Mouse (Mus musculus) kidney, embryonic 15.5 days (tissue): ENCODE measurements around the gene 3110082I17Rik. TPM values are rescaled to one million over a fixed set of nuclear protein-coding genes. Genes with fewer than 3 reads are reported as not detected.

Source experiments
- ATAC-seq: fragments of 200-750 bp; cut with Nextera tagmentation; replicated peaks from 2 replicates; pipeline ENCODE4 v1.8.0; 2017; ENCODE audit warnings: moderate TSS enrichment; ENCODE audit not compliant: low FRiP score
- H3K27ac ChIP-seq: fragments of 300-500 bp; sonication (generic); 2 replicates; pipeline ENCODE4 v1.5.1; 2015; ENCODE audit warnings: mild to moderate bottlenecking, inconsistent platforms
- H3K27me3 ChIP-seq: fragments of 300-500 bp; sonication (generic); 2 replicates; pipeline ENCODE4 v1.6.1; 2015; ENCODE audit warnings: inconsistent platforms
- H3K36me3 ChIP-seq: fragments of 300-500 bp; sonication (generic); 2 replicates; pipeline ENCODE4 v1.6.1; 2015; ENCODE audit warnings: inconsistent platforms
- H3K4me1 ChIP-seq: fragments of 300-500 bp; sonication (generic); 2 replicates; pipeline ENCODE4 v1.6.1; 2015; ENCODE audit warnings: inconsistent platforms
- H3K4me2 ChIP-seq: fragments of 300-500 bp; sonication (generic); 2 replicates; pipeline ENCODE4 v1.6.1; 2015; ENCODE audit warnings: moderate library complexity, mild to moderate bottlenecking, inconsistent platforms
- H3K4me3 ChIP-seq: fragments of 300-500 bp; sonication (generic); replicated peaks from 2 replicates; pipeline ENCODE4 v1.5.1; 2015; ENCODE audit warnings: mild to moderate bottlenecking, inconsistent platforms
- H3K9ac ChIP-seq: fragments of 300-500 bp; sonication (generic); 2 replicates; pipeline ENCODE4 v1.6.1; 2015; ENCODE audit warnings: mild to moderate bottlenecking, inconsistent platforms
- H3K9me3 ChIP-seq: fragments of 300-500 bp; sonication (generic); replicated peaks from 2 replicates; pipeline ENCODE4 v1.6.1; 2016; ENCODE audit warnings: inconsistent platforms
- WGBS: fragments of 180-500 bp; shearing (Covaris S2); methylation state at CpG from one replicate; pipeline ENCODE4 v1.1.7; 2015; ENCODE audit warnings: mixed read lengths; 5-methylcytosine and 5-hydroxymethylcytosine counted together
- polyA plus RNA-seq: library from polyadenylated mRNA; unstranded; fragments of >200 nt; fragmentation: Nextera tagmentation; extraction: Ambion mirVana; gene quantifications from 2 replicates; pipeline ENCODE4 v1.2.1, GENCODE M21; 2015

The 3110082I17Rik gene
- polyA plus RNA-seq, 1 experiment from 2014 or later, result 43.3 TPM

GRCm38 (mm10) chr5:139380385-139381248, 79.7 kb downstream of the 3110082I17Rik start:
- peak; percentile 87 for ATAC-seq
- WGBS, result 2% methylated on average over 73 of the region's 73 CpGs
- H3K4me3 ChIP-seq, result peak overlapping the region; percentile 71
- H3K9me3 ChIP-seq, result no peaks in the 10 kb centered on the region
- no peaks in the 10 kb centered on the region for H3K27me3 ChIP-seq
- H3K4me2 ChIP-seq, result peak overlapping the region; percentile 93
- H3K9ac ChIP-seq, result peak overlapping the region; percentile 68
- H3K36me3 ChIP-seq, result no peaks in the 10 kb centered on the region
- peaks cover 88% of the 10 kb centered on the region for H3K4me1 ChIP-seq
- H3K27ac ChIP-seq, result peak overlapping the region; percentile 93

GRCm38 (mm10) chr5:139379771-139380384, 80.4 kb downstream of the 3110082I17Rik start:
- no peak overlapping the region for H3K9ac ChIP-seq
- no peaks in the 10 kb centered on the region for H3K9me3 ChIP-seq
- ATAC-seq, result no peak
- no peaks in the 10 kb centered on the region for H3K27me3 ChIP-seq
- 16% methylated on average over 8 of the region's 8 CpGs for WGBS
- peak overlapping the region; percentile 93 for H3K27ac ChIP-seq
- H3K4me2 ChIP-seq, result peak overlapping the region; percentile 93
- H3K4me1 ChIP-seq, result peaks cover 80% of the 10 kb centered on the region
- no peaks in the 10 kb centered on the region for H3K36me3 ChIP-seq
- H3K4me3 ChIP-seq, result peak overlapping the region; percentile 71

GRCm38 (mm10) chr5:139378986-139379629, 81.2 kb downstream of the 3110082I17Rik start:
- Histone ChIP-seq H3K4me2 (peak overlapping the region; percentile 93; the same call in 1 of the 2 replicates), H3K27me3 (no peaks in the 10 kb centered on the region), H3K9me3 (no peaks in the 10 kb centered on the region), H3K9ac (no peak overlapping the region), H3K4me1 (peaks cover 79% of the 10 kb centered on the region), H3K27ac (peak overlapping the region; percentile 93), H3K36me3 (no peaks in the 10 kb centered on the region), H3K4me3 (no peak overlapping the region)
- peak; percentile 31; the same call in 1 of the 2 replicates for ATAC-seq
- WGBS, result 31% methylated on average over 21 of the region's 21 CpGs

GRCm38 (mm10) chr5:139378271-139378556, 82.1 kb downstream of the 3110082I17Rik start:
- H3K36me3 ChIP-seq, result no peaks in the 10 kb centered on the region
- ATAC-seq, result no peak
- H3K9me3 ChIP-seq, result no peaks in the 10 kb centered on the region
- no peak overlapping the region for H3K4me2 ChIP-seq
- H3K27me3 ChIP-seq, result no peaks in the 10 kb centered on the region
- no peak overlapping the region for H3K9ac ChIP-seq
- peak overlapping the region; percentile 93 for H3K27ac ChIP-seq
- 80% methylated on average over 7 of the region's 7 CpGs for WGBS
- H3K4me1 ChIP-seq, result peaks cover 77% of the 10 kb centered on the region
- no peak overlapping the region for H3K4me3 ChIP-seq

- Histone ChIP-seq H3K36me3 (no peaks in the 10 kb centered on the region), H3K27me3 (no peaks in the 10 kb centered on the region), H3K9me3 (no peaks in the 10 kb centered on the region), H3K4me1 (peaks cover 77% of the 10 kb centered on the region), H3K27ac (peak within 1 kb of the TSS; percentile 93), H3K4me2 (no peak within 1 kb of the TSS), H3K4me3 (no peak within 1 kb of the TSS), H3K9ac (0 out of 2 replicates have a peak within 1 kb of the TSS, but pooled peaks have one; percentile 11)
- WGBS, result 45% methylated on average over 18 of the region's 18 CpGs
- ATAC-seq, result no peak
Measured at GRCm38 (mm10) chr5:139377468-139378270, 82.7 kb downstream of the 3110082I17Rik start, which contains the start of gene Gpr146. Gene Gpr146 (plus strand): TSS chr5:139377697.

- Histone ChIP-seq H3K4me1 (peaks cover 79% of the 10 kb centered on the region), H3K27ac (0 out of 2 replicates have a peak overlapping the region, but pooled peaks have one; percentile 10)
- WGBS, result 90% methylated on average over 2 of the region's 2 CpGs
Measured at GRCm38 (mm10) chr5:139374841-139375240, 85.5 kb downstream of the 3110082I17Rik start.

GRCm38 (mm10) chr5:139373889-139374444, 86.4 kb downstream of the 3110082I17Rik start:
- no peak overlapping the region for H3K9ac ChIP-seq
- peaks cover 77% of the 10 kb centered on the region for H3K4me1 ChIP-seq
- H3K27me3 ChIP-seq, result no peaks in the 10 kb centered on the region
- WGBS, result 82% methylated on average over 6 of the region's 6 CpGs
- H3K4me3 ChIP-seq, result no peak overlapping the region
- H3K36me3 ChIP-seq, result no peaks in the 10 kb centered on the region
- 0 out of 2 replicates have a peak overlapping the region, but pooled peaks have one; percentile 10 for H3K27ac ChIP-seq
- H3K9me3 ChIP-seq, result no peaks in the 10 kb centered on the region
- no peak for ATAC-seq
- H3K4me2 ChIP-seq, result no peak overlapping the region

More at GRCm38 (mm10) chr5:139374841-139375240, 85.5 kb downstream of the 3110082I17Rik start:
- ATAC-seq, result no peak
- Histone ChIP-seq H3K4me2 (no peak overlapping the region), H3K9ac (no peak overlapping the region), H3K36me3 (no peaks in the 10 kb centered on the region), H3K9me3 (no peaks in the 10 kb centered on the region), H3K27me3 (no peaks in the 10 kb centered on the region), H3K4me3 (no peak overlapping the region)

GRCm38 (mm10) chr5:139373126-139373525, 87.2 kb downstream of the 3110082I17Rik start:
- no peak for ATAC-seq
- H3K9me3 ChIP-seq, result no peaks in the 10 kb centered on the region
- H3K27me3 ChIP-seq, result no peaks in the 10 kb centered on the region
- no peaks in the 10 kb centered on the region for H3K36me3 ChIP-seq
- H3K27ac ChIP-seq, result peak overlapping the region; percentile 83; the same call in 1 of the 2 replicates
- WGBS, result 78% methylated on average over 3 of the region's 3 CpGs
- no peak overlapping the region for H3K4me3 ChIP-seq
- peaks cover 74% of the 10 kb centered on the region for H3K4me1 ChIP-seq
- no peak overlapping the region for H3K4me2 ChIP-seq
- no peak overlapping the region for H3K9ac ChIP-seq

GRCm38 (mm10) chr5:139371631-139372401, 88.5 kb downstream of the 3110082I17Rik start:
- under 1% methylated on average over 39 of the region's 39 CpGs for WGBS
- peak overlapping the region; percentile 83 for H3K27ac ChIP-seq
- peak overlapping the region; percentile 68 for H3K9ac ChIP-seq
- peaks cover 61% of the 10 kb centered on the region for H3K4me1 ChIP-seq
- H3K27me3 ChIP-seq, result no peaks in the 10 kb centered on the region
- peak; percentile 92 for ATAC-seq
- no peaks in the 10 kb centered on the region for H3K36me3 ChIP-seq
- peak overlapping the region; percentile 51 for H3K4me3 ChIP-seq
- H3K9me3 ChIP-seq, result no peaks in the 10 kb centered on the region
- peak overlapping the region; percentile 68 for H3K4me2 ChIP-seq

GRCm38 (mm10) chr5:139371118-139371517, 89.2 kb downstream of the 3110082I17Rik start:
- Histone ChIP-seq H3K27ac (peak overlapping the region; percentile 83), H3K4me1 (peaks cover 58% of the 10 kb centered on the region), H3K27me3 (no peaks in the 10 kb centered on the region), H3K4me3 (peak overlapping the region; percentile 51), H3K36me3 (no peaks in the 10 kb centered on the region), H3K4me2 (peak overlapping the region; percentile 68), H3K9me3 (no peaks in the 10 kb centered on the region), H3K9ac (peak overlapping the region; percentile 68)
- WGBS, result 54% methylated on average over 5 of the region's 5 CpGs
- no peak for ATAC-seq
